Mouse (Mus musculus): ENCODE measurements at regions not wholly inside any gene's neighbourhood (a gene's known extent, or its start where the extent isn't known, plus 50 kb on each side); places are given as distances from the start of the nearest gene placed in this dataset.
A peak's percentile ranks its signal among the peaks of the same experiment; 100 is the strongest.
"Not testable (repeated sequence)": the region's sequence is repeated elsewhere in the genome, so short reads cannot be mapped to it uniquely, and the experiment has no call there.

DNA sequence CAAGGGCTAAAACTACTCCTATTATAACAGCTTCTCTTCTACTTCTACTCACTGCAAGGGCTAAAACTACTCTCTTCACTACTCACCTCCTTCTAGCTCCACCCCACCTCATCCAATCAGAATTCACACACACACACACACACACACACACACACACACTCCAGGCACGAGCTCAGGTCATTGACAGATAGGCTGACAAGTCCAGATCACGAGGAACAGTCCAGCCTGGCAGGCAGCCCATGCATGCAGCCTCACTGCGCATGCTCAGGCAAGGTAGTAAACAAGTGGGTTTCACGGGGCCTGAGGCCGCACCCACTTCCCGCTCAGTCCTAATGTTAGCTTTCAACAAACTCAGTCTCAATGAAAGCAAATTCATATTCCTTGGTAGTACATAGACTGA, 229.6 kb upstream of the Pld5 start:
- not testable (repeated sequence) for DNase-seq (ENCODE audit: low spot score in 2 of 2)

DNA sequence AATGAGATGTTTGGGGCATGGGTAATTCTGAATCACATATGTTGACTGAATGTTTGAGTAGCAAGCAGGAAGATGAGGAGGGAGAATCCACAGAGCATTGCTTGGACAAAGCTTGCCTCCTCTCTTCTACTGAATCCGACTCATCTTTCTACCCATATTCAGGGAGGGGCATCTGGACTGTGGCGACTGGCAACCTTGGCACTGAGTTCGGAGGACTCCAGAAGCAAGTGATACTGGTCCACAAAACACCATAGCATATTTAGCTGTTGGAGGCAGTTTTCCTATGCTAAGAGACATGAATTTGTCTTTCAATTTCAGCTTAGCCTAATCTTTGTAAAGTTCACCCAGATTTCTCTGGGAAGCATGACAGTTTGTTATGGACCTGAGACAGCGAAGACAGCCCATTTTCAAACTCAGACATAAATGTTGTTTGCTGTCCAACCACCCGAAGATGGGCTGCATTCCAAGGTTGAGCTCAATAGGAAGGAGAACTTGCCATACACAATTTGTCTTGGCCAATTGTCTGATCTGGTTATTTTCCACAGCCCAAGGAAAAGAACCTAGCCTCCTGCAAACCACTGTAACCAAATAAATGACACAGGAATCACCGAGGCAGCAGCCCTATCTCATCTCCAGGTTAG, 224.0 kb upstream of the Pld5 start:
- DNase-seq (ENCODE audit: low spot score in 2 of 2): no peak

DNA sequence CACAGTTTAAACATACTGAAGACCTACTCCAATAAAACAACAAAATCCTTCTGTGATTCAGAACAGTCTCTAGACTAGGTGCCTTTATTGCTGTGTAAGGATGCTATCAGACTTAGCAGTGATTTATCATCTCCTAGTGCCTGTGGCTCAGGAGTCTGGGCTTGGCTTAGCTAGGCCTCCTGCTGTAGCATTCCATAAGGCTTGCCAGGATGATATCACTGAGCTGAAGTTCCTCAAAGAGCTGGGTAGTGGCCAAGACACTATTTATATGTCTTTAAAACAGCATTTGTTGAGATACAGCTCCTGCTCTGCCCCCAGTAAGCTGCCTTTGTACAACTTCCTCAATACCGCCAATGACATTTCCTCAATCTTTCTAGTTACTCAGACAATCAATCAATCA, 193.4 kb upstream of the Pld5 start:
- no peak for DNase-seq (ENCODE audit: low spot score in 2 of 2)

DNA sequence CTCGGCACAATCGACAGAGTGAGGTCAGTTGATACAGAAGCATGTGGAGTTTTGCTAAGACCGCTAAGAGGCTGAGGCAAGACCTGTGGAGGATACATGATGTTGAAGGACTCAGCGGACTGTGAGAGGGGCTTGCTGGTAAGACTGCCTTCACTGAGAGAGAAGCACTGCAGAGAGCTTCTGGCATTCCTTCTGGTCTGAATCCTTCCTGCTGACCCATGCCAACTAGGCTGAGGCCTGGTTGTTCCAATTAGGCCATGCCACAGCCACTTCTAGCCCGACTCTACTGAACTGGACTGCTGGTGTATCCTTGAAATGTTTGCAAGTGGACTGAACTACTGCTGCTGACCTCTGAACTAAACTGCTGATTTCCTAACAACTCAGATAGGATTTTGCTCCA, 187.0 kb upstream of the Pld5 start:
- no peak for DNase-seq (ENCODE audit: low spot score in 2 of 2)

DNA sequence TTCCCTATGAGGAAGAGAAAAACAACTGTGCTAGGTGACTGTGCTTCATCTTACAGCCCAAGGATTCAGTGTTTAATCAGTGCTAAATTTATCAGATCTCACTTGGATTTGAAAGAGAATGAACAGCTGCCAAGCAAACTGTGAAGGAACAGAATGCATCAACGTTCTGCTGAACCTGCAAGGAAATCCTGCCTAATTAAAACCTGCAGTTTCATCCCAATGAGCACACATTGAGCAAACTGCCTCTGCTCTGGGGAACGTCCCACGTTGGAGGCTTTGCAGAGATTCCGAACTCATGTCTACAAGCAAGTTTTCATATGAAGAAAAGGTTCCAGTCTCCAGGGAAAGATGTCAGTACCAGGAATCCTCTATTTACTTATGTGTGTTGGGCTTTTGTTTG, 171.6 kb upstream of the Pld5 start:
- peak; percentile 7 to 15 for DNase-seq (ENCODE audit: low spot score in 2 of 2)

DNA sequence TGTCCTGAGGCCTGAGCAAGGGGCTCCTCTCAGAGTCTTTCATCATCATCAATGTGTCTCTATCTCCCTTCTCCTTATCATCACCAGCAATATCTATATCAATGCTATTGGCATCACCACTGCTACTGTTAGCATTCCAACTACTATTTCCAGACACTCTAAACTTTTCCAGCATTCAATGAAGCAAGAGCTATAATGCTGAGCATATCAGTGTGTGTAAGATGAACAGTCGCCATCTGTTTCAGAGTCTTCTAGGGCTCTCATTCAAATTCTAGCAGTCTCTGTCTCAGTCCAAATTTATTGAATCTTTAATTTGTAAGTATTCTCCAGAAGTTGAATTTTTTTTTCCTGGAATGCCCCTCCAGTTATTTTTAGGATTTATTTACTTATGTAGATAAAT, 168.6 kb upstream of the Pld5 start:
- no peak for DNase-seq (ENCODE audit: low spot score in 2 of 2)

DNA sequence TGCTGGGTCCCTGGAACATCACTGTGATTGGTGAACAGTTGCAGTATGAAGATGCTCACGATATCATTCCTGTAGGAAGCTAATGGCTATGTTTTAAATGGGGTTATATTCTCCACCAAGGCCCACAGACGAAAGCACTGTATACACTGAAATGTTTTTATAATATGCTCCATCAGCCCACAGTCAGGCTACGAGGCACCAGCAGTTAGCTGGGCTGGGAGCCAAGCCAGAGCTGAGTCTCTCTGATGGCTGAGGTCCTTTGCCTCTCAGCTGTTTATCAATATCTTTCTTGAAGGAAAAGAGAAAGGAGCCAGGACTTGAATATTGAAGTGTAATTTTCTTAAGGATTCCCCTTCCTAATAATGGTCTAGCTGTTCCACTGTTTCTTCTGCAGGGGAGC, 165.1 kb upstream of the Pld5 start:
- no peak for DNase-seq (ENCODE audit: low spot score in 2 of 2)

DNA sequence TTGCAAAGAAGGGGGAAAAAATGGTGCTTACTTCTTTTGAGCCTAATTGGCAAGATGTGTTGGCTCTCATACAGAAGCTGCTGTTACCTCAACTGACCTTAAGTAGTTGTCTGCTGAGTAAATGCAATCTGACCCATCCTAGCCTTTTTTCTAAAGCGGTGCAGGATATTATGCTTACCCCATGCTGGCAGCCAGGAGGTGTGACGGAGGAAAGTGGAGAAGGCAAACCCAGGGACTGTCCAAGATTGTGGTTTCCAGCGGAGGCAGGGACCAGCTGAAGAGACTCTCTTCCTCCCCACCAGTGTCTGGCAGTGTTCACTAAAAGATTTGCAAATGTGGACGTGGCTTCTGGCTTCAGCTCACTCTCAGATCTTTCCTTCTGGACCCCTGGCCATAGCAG, 152.7 kb upstream of the Pld5 start:
- DNase-seq (ENCODE audit: low spot score in 2 of 2): no peak

DNA sequence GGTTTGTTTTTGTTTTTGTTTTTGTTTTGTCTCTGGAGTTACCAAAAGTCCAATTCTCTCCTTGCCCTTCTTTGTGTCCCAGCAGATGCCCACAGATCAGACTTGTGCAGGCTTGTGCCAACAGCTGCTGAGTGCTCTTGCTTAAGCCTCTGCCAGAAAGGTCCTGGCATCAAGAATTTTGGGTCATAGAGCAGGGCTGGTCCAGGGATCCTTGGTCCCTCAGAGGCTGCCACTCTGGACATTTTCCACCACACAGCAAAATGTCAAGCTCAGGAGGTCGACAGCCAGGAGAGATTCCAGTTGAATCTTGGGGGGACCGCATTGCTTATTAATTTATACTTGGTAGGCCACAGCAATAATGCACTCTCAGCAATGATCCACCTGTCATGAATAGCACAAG, 151.9 kb upstream of the Pld5 start:
- no peak for DNase-seq (ENCODE audit: low spot score in 2 of 2)

DNA sequence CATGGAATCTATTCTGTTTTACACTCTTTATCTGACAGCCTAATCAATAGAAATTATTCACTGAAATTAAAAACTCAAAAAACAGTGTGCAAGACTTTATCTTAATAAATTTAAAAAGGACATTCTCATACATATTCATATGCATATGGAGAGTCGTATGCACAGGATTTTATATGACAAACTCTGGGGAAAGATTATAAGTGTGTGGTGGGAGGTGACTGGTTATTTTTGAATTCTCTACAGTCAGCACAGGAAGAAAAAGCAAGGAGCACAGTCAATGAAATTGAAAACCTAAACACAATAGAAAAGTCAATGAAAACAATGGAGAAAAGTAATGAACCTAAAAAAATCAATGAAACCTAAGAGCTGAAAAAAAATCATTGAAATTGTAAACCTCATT, 142.1 kb upstream of the Pld5 start:
- no peak for DNase-seq (ENCODE audit: low spot score in 2 of 2)

DNA sequence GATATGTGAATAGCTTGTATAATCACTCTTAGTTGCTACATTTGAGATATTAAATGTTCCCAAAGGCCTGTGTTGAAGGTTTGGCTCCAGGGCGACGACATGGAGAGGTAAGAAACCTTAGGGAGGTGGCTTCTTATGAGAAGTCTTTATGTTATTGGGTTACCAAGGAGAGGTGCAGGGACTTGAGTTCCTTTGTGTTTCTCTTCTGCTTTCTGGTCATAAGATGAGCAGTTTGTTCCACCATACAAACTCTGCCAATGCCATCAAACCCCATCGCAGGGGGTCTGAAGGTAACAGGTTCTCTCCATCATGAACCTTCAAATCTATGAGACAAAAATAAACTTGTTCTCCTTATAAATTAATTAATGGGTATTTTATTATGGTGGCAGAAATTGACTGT, 129.0 kb upstream of the Pld5 start:
- DNase-seq (ENCODE audit: low spot score in 2 of 2): no peak

DNA sequence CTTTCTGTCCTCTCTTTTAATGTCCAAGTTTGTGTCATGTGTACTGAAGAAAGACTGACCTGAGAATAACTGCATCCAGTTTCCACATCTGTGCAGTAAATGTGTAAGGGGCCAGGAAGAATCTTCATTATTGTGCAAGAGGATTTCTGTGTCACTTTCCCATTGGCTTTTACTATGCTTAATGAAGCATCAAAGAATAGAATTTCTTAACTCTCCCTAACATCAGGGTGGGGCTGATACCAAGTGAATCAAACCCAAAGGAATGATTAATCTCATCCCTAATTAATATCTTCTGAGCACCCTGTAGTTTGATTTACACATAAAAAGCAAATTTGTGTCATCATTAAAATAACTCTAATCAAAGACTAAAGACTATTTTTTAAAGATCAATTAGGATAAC, 104.5 kb upstream of the Pld5 start:
- no peak for DNase-seq (ENCODE audit: low spot score in 2 of 2)

DNA sequence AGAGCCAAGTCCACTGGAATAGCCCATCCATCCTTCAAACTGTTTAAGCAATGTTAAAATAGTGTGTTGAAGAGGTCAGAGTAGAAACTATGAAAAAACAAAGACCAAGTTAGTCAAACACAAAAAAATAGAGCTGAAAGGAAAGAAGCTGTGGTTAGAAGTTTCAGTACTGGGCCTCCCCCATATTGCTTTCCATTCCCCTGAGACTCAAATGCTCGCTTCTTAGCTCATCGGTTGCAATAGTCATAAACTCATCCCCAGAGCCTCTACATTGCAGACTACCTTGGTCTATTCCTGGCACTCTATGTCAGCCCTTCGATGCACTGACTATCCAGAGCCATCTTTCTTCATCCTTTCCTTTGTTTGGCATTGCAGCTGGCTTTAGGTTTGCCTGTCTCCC, 91.8 kb upstream of the Pld5 start:
- no peak for DNase-seq (ENCODE audit: low spot score in 2 of 2)

DNA sequence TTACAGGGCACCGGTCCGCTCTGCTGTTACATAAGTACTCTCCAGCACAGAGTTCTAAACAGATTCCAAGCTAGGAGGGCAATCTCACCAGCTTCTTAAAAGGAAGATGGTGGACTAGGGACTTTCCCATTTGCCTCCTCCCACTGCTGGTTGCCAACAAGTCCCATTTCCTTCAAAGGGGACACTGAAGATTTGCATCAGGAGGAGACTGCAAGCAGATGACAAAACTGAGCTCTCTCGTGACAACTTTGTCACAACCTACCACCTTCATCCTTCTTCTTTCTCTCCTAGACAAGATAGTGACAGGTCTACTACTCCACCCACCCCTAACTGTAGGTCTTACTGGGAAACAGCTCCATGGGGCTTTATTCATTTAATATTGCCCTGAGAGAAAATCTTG, 85.8 kb upstream of the Pld5 start:
- DNase-seq (ENCODE audit: low spot score in 2 of 2): no peak

DNA sequence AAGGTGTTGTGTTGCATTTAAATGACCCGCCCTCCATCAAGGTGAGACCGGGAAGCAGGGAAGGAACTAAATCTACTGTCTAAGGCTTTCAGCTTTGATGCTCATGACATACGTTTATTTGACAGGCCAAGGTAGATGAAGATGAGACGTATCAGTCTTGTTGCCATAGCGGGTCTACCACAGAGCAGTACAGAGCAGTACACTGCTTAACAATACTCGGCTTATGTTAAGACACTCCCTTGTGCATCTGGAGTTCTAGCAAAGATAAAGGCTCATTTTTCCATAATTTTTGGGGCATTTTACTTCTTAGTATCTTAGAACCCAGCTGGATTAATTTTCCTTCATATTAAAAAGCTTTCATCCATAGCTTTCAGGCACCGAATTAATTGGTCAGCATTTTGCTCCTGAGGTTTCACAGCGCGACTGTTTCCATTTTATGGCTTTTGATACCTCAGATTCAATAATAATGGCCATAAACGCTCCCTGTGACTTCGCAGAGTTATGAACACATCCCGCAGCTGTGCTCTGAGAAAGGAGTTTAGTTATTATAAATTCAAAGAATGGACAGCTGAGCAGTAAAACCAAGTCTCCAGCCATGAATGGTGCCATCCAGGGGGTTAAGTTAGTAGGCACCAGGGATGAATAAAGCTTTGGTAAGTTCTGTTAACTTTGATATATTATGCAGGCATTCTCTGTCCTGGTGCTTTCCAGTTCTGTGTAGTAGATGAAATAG, 85.0 kb upstream of the Pld5 start:
- no peak for DNase-seq (ENCODE audit: low spot score in 2 of 2)

DNA sequence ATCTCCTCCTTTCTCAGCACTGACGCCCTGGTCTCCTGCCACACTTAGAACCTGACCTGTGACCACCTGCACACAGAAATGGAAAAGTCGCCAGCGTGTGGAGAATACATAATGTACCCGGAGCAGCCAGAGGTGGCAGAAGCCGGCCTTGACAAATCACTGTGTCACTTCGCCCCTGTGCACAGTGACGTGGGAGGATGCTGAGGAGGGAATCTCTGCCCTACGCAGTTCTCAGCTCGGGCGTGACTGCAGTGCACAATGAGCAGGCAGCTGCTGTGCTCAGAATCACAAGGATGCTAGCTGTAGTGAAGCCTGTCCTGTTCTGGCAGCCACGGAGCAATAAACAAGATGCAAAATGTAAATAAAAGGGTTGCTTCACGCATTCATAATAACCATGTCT, 80.2 kb upstream of the Pld5 start:
- peak; percentile 28 to 58 for DNase-seq (ENCODE audit: low spot score in 2 of 2)

DNA sequence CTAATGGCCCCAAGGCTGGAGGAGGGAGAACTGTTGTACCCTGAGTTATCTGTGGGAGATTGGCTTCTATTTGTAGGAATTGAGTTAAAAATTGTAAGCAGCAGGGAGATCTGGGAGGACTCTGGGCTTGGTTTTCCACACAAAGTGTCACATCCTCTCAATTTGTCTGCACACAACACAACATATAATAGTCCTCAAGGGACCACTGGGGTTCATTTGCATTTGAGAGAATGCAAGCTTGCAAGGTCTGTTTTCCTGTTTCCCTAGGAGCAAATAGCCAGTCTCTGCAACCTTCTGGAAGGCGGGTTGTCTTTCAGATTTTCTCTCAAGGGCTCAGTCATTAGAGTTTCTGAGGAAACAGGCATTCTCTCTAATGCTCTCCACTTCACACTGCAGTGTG, 79.8 kb upstream of the Pld5 start:
- no peak for DNase-seq (ENCODE audit: low spot score in 2 of 2)

DNA sequence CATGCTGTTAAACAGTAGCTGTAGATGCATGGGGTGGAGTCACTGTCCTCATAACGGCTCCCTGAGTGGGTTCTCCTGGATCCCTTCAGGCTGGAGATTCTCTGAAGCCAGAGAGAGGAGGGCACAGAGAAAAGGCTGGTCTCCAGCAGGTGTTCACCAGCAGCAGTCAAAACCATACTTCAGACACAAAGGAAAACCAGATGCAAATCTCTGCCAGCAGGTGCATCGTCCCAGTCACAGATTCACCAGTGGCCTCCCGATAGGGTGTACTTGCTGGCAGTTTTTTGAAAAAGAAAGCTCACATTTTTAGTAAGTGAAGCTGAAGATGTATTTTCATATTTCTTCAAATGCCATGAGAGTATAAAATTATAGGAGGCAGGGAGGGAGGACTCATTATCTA, 77.6 kb upstream of the Pld5 start:
- DNase-seq (ENCODE audit: low spot score in 2 of 2): no peak

DNA sequence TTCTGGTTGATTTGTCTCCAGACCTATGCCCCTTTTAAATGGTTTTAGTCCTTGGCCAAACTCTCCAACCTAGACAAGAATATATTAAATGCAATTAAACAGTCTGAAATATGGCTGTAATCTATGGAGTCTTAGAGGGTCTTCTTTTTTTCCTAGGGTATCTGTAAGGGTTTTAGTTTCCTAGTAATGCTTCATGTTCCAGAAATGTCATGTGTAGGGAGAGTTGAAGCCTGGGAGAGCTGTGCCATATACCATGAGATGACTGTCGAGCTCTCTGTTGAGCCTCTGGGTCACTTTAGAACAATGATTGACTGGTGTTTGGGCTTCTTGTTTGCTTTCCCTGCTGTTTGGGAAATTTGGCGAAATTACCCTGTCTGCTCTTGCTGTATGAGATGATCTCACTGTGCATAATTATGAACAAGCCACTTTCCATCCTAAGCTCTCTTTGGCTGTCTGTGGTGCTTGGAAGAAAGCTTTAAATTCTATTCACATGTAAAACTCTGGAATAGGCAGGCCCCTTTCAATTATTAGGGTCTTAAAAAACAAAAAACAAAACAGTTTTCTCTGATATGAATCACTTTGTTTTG, 74.9 kb upstream of the Pld5 start:
- no peak for DNase-seq (ENCODE audit: low spot score in 2 of 2)

DNA sequence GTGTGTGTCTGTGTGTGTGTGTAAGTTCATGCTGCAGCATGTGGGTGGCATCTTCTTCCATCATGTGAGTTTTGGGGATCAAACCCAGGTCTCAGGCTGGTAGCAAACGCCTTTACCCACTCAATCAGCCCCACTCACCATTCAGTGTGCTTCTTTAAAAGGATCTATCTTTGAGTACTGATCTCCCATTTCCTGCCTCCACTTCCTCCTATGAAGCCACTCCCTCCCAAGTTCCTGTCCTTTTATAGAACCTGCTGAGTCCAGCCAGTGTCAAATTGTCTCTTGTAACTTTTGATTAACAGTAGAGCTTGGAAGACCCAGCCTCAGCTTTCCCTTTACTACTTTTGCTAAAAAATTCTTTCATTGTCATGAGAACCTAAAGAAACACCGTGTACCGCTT, 73.0 kb upstream of the Pld5 start:
- DNase-seq (ENCODE audit: low spot score in 2 of 2): no peak

DNA sequence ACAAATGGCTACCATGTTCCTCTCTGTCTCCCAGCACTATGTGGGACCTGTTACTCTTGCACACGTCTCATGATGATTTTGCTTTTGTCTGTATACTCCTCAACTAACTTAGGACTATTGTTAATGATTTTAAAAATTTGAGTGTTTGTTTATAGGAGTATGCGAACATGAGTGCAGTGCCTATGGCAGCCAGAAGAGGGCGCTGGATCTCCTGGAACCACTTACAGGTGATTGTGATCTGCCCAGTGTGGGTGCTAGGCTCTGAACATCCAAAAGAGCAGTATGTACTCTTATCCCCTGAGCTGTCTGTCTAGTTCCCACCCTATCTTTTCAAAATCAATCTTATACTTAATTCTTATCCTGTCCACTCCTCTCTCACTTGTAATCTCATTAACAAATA, 56.2 kb upstream of the Pld5 start:
- DNase-seq (ENCODE audit: low spot score in 2 of 2): no peak
